Mouse (Mus musculus) 3T3-L1 (cell line): ENCODE data around the gene Asic1.
A peak's percentile ranks its signal among the peaks of the same experiment; 100 is the strongest.
"Not testable (repeated sequence)": the region's sequence is repeated elsewhere in the genome, so short reads cannot be mapped to it uniquely, and the experiment has no call there.

ENCODE experiments used
- DNase-seq: peaks from one replicate; pipeline ENCODE4 v3.0.0-alpha.2; 2015; ENCODE audit warnings: low read depth, low spot score

The Asic1 gene

GRCm38 (mm10) chr15:99701640-99701998, 31.5 kb downstream of the Asic1 start:
- DNase-seq = not testable (repeated sequence)

- peak; percentile 95 for DNase-seq
Observed at GRCm38 (mm10) chr15:99701999-99702900, 32.1 kb downstream of the Asic1 start, which contains the start of gene Smarcd1. Gene Smarcd1, plus strand, starts transcription at chr15:99702129.

GRCm38 (mm10) chr15:99703104-99703503, 32.9 kb downstream of the Asic1 start:
- no peak for DNase-seq

GRCm38 (mm10) chr15:99703676-99704040, 33.5 kb downstream of the Asic1 start:
- DNase-seq = no peak

GRCm38 (mm10) chr15:99704041-99704681, 34.0 kb downstream of the Asic1 start:
- no peak for DNase-seq

GRCm38 (mm10) chr15:99704881-99705280, 34.7 kb downstream of the Asic1 start:
- DNase-seq = no peak

GRCm38 (mm10) chr15:99705440-99706048, 35.4 kb downstream of the Asic1 start, which contains the start of gene Gm17349:
Gene Gm17349, minus strand, starts transcription at chr15:99705490.
- peak; percentile 90 for DNase-seq

- DNase-seq = no peak
Observed at GRCm38 (mm10) chr15:99708176-99708575, 38.0 kb downstream of the Asic1 start.

- no peak for DNase-seq
Observed at GRCm38 (mm10) chr15:99710221-99711190, 40.3 kb downstream of the Asic1 start.

GRCm38 (mm10) chr15:99711491-99711890, 41.3 kb downstream of the Asic1 start:
- DNase-seq = no peak

- no peak for DNase-seq
Observed at GRCm38 (mm10) chr15:99712666-99713559, 42.7 kb downstream of the Asic1 start.

GRCm38 (mm10) chr15:99713569-99713968, 43.4 kb downstream of the Asic1 start:
- DNase-seq = no peak

GRCm38 (mm10) chr15:99714206-99714605, 44.0 kb downstream of the Asic1 start:
- no peak for DNase-seq

- DNase-seq = peak; percentile 90
Observed at GRCm38 (mm10) chr15:99714858-99715257, 44.7 kb downstream of the Asic1 start.

GRCm38 (mm10) chr15:99715361-99715865, 45.2 kb downstream of the Asic1 start:
- no peak for DNase-seq

- DNase-seq = no peak
Observed at GRCm38 (mm10) chr15:99715982-99716746, 46.0 kb downstream of the Asic1 start.

- DNase-seq = no peak
Observed at GRCm38 (mm10) chr15:99716814-99717213, 46.6 kb downstream of the Asic1 start.

GRCm38 (mm10) chr15:99717386-99718334, 47.5 kb downstream of the Asic1 start, which contains the start of gene Gpd1:
Gene Gpd1, plus strand, starts transcription at chr15:99717515.
- DNase-seq = no peak
